Mouse (Mus musculus) MEL (cell line): Measurements from ENCODE around the gene Cep162. TPM values are rescaled to one million over a fixed set of nuclear protein-coding genes. Genes with fewer than 3 reads are reported as not detected.

ENCODE experiments used
- DNase-seq: peaks from one replicate; pipeline ENCODE4 v3.0.0; 2011; ENCODE audit warnings: low read depth, low spot score
- H3K27ac ChIP-seq: 2 replicates; pipeline ENCODE4 v1.5.1; 2012; ENCODE audit warnings: low read depth, mild to moderate bottlenecking, control low read depth, low read length, moderate library complexity; ENCODE audit not compliant: control insufficient read depth
- H3K27me3 ChIP-seq, 2 experiments: fragments of 150-350 bp in 1 of 2; sonication (generic) in 1 of 2; 2 replicates each; pipeline ENCODE4 v1.6.1; 2012; ENCODE audit warnings: low read length in 2 of 2, mild to moderate bottlenecking in 2 of 2, improper control_type of control experiment in 1 of 2, moderate library complexity in 1 of 2; ENCODE audit not compliant: insufficient read depth in 2 of 2, control insufficient read depth in 1 of 2
- H3K36me3 ChIP-seq, 2 experiments: 2 replicates each; pipeline ENCODE4 v1.6.1; 2012 to 2014; ENCODE audit warnings: low read length in 2 of 2, improper control_type of control experiment in 1 of 2, inconsistent platforms in 1 of 2, mild to moderate bottlenecking in 1 of 2; ENCODE audit not compliant: insufficient read depth in 2 of 2, control insufficient read depth in 1 of 2
- H3K4me1 ChIP-seq, 2 experiments: fragments of 150-350 bp in 1 of 2; sonication (generic) in 1 of 2; 2 replicates each; pipeline ENCODE4 v1.6.1; 2012; ENCODE audit warnings: low read length in 2 of 2, improper control_type of control experiment in 1 of 2, mild to moderate bottlenecking in 1 of 2; ENCODE audit not compliant: insufficient read depth in 2 of 2, control insufficient read depth in 1 of 2
- H3K4me3 ChIP-seq, 2 experiments: fragments of 150-350 bp in 1 of 2; sonication (generic) in 1 of 2; 2 replicates each; pipeline ENCODE4 v1.5.1; 2012; ENCODE audit warnings: low read depth in 2 of 2, low read length in 2 of 2, mild to moderate bottlenecking in 2 of 2, moderate library complexity in 2 of 2, control low read depth in 1 of 2, improper control_type of control experiment in 1 of 2; ENCODE audit not compliant: control insufficient read depth in 1 of 2, insufficient read depth in 1 of 2
- H3K79me2 ChIP-seq: 2 replicates; pipeline ENCODE4 v1.6.1; 2012; ENCODE audit warnings: mild to moderate bottlenecking, low read length, moderate library complexity; ENCODE audit not compliant: control insufficient read depth, poor library complexity, insufficient read depth
- H3K9ac ChIP-seq: 2 replicates; pipeline ENCODE4 v1.6.1; 2012; ENCODE audit warnings: low read depth, mild to moderate bottlenecking, control low read depth, low read length, moderate library complexity; ENCODE audit not compliant: control insufficient read depth, poor library complexity, severe bottlenecking
- H3K9me3 ChIP-seq: fragments of 150-350 bp; sonication (generic); replicated peaks from 2 replicates; pipeline ENCODE4 v1.6.1; 2012; ENCODE audit warnings: mild to moderate bottlenecking, low read length, improper control_type of control experiment, moderate library complexity; ENCODE audit not compliant: insufficient read depth
- CHD1 ChIP-seq: IDR thresholded peaks from 2 replicates; pipeline ENCODE4 v1.6.1; 2012; ENCODE audit warnings: low read depth, mild to moderate bottlenecking, inconsistent platforms, low read length, improper control_type of control experiment
- CTCF ChIP-seq, 3 experiments: IDR thresholded peaks in 2 of 3; conservative IDR thresholded peaks in 1 of 3; 2 replicates each; pipeline ENCODE4 v1.5.1; 2011 to 2012; ENCODE audit warnings: low read length in 3 of 3, low read depth in 2 of 3, mild to moderate bottlenecking in 2 of 3, improper control_type of control experiment in 1 of 3, inconsistent platforms in 1 of 3, mixed read lengths in 1 of 3, moderate library complexity in 1 of 3; ENCODE audit not compliant: control insufficient read depth in 1 of 3, insufficient read depth in 1 of 3, poor library complexity in 1 of 3, severe bottlenecking in 1 of 3
- E2F4 ChIP-seq: IDR thresholded peaks from 2 replicates; pipeline ENCODE4 v1.6.1; 2011; ENCODE audit warnings: low read depth, low read length, improper control_type of control experiment, borderline replicate concordance
- ELF1 ChIP-seq: IDR thresholded peaks from 2 replicates; pipeline ENCODE4 v1.6.1; 2014; ENCODE audit warnings: low read depth, mild to moderate bottlenecking, inconsistent platforms, low read length, improper control_type of control experiment, moderate library complexity
- HCFC1 ChIP-seq: IDR thresholded peaks from 2 replicates; pipeline ENCODE4 v1.6.1; 2012; ENCODE audit warnings: low read depth, mild to moderate bottlenecking, inconsistent platforms, low read length, improper control_type of control experiment, moderate library complexity
- MAFK ChIP-seq: IDR thresholded peaks from 2 replicates; pipeline ENCODE4 v1.6.1; 2011; ENCODE audit warnings: low read depth, mild to moderate bottlenecking, low read length, improper control_type of control experiment, borderline replicate concordance
- MAZ ChIP-seq: IDR thresholded peaks from 2 replicates; pipeline ENCODE4 v1.6.1; 2012; ENCODE audit warnings: low read depth, mild to moderate bottlenecking, inconsistent platforms, low read length, improper control_type of control experiment
- MEF2A ChIP-seq: IDR thresholded peaks from 2 replicates; pipeline ENCODE4 v1.6.1; 2014; ENCODE audit warnings: low read depth, mild to moderate bottlenecking, inconsistent platforms, low read length, improper control_type of control experiment; ENCODE audit not compliant: poor library complexity, insufficient replicate concordance, severe bottlenecking; ENCODE audit errors: extremely low read depth
- MXI1 ChIP-seq: IDR thresholded peaks from 2 replicates; pipeline ENCODE4 v1.6.1; 2011; ENCODE audit warnings: mild to moderate bottlenecking, low read depth, low read length, improper control_type of control experiment
- MYB ChIP-seq: IDR thresholded peaks from 2 replicates; pipeline ENCODE4 v1.6.1; 2011; ENCODE audit warnings: mild to moderate bottlenecking, low read depth, low read length, improper control_type of control experiment
- POLR2A ChIP-seq, 2 experiments: IDR thresholded peaks; 2 replicates each; pipeline ENCODE4 v1.6.1; 2011 to 2012; ENCODE audit warnings: low read length in 2 of 2, mild to moderate bottlenecking in 2 of 2, control low read depth in 1 of 2, improper control_type of control experiment in 1 of 2, low read depth in 1 of 2, moderate library complexity in 1 of 2; ENCODE audit not compliant: control insufficient read depth in 1 of 2, insufficient read depth in 1 of 2, poor library complexity in 1 of 2
- POLR2AphosphoS5 ChIP-seq: IDR thresholded peaks from 2 replicates; pipeline ENCODE4 v1.6.1; 2012; ENCODE audit warnings: low read depth, borderline replicate concordance, mild to moderate bottlenecking, inconsistent platforms, low read length, moderate library complexity, mixed read lengths
- RAD21 ChIP-seq: IDR thresholded peaks from 2 replicates; pipeline ENCODE4 v1.6.1; 2011; ENCODE audit warnings: mild to moderate bottlenecking, low read depth, low read length, improper control_type of control experiment
- RCOR1 ChIP-seq: IDR thresholded peaks from 2 replicates; pipeline ENCODE4 v1.6.1; 2012; ENCODE audit warnings: low read depth, mild to moderate bottlenecking, inconsistent platforms, low read length, improper control_type of control experiment
- TBP ChIP-seq: IDR thresholded peaks from 2 replicates; pipeline ENCODE4 v1.8.0; 2011; ENCODE audit warnings: low read depth, low read length, improper control_type of control experiment
- TCF12 ChIP-seq: IDR thresholded peaks from 2 replicates; pipeline ENCODE4 v1.6.1; 2014; ENCODE audit warnings: low read depth, mild to moderate bottlenecking, inconsistent platforms, low read length, improper control_type of control experiment, moderate library complexity
- UBTF ChIP-seq: IDR thresholded peaks from 2 replicates; pipeline ENCODE4 v1.6.1; 2012; ENCODE audit warnings: low read depth, mild to moderate bottlenecking, inconsistent platforms, low read length, improper control_type of control experiment, moderate library complexity, borderline replicate concordance; ENCODE audit not compliant: insufficient read depth
- USF1 ChIP-seq: IDR thresholded peaks from 2 replicates; pipeline ENCODE4 v1.6.1; 2014; ENCODE audit warnings: low read depth, mild to moderate bottlenecking, inconsistent platforms, low read length, improper control_type of control experiment, moderate library complexity
- ZMIZ1 ChIP-seq: IDR thresholded peaks from 2 replicates; pipeline ENCODE4 v1.6.1; 2012; ENCODE audit warnings: low read depth, mild to moderate bottlenecking, inconsistent platforms, low read length, improper control_type of control experiment, moderate library complexity
- polyA plus RNA-seq, 2 experiments: library from polyadenylated mRNA; stranded (reverse) in 1 of 2; unstranded in 1 of 2; fragments of >175 nt in 1 of 2; fragments of >200 nt in 1 of 2; gene quantifications; 2 replicates each; pipeline versions ENCODE4 v1.2.1 to v1.2.4; 2012; ENCODE audit warnings: low replicate concordance in 2 of 2, low read depth in 1 of 2; ENCODE audit not compliant: insufficient read length in 2 of 2, insufficient read depth in 1 of 2, missing spikeins in 1 of 2
- total RNA-seq: library from RNA; depleted of rRNA; stranded (reverse); fragments of 300-350 nt; gene quantifications from 2 replicates; pipeline ENCODE4 v1.2.3, GENCODE M21; 2012

Gene Cep162
- total and polyA plus RNA-seq, 3 experiments, result 3.7 to 5.4 TPM; not detected in 1

- H3K27ac ChIP-seq, result no peak overlapping the region
- H3K36me3 ChIP-seq, result no peaks in the 10 kb centered on the region
- no peaks in the 10 kb centered on the region for H3K27me3 ChIP-seq
- no peaks in the 10 kb centered on the region for H3K9me3 ChIP-seq
- H3K4me1 ChIP-seq, result no peaks in the 10 kb centered on the region
- no peaks in the 10 kb centered on the region for H3K79me2 ChIP-seq
- H3K9ac ChIP-seq, result no peak overlapping the region
- TF ChIP-seq MAFK, result no peak
- TF ChIP-seq POLR2AphosphoS5, result no peak
- TF ChIP-seq MYB, result no peak
- TF ChIP-seq E2F4, result no peak
- TF ChIP-seq MAZ, result no peak
- TF ChIP-seq TBP, result no peak
- no peak for TF ChIP-seq ELF1
- TF ChIP-seq MXI1, result no peak
- no peak for TF ChIP-seq HCFC1
- TF ChIP-seq UBTF, result no peak
- TF ChIP-seq ZMIZ1, result no peak
- TF ChIP-seq RCOR1, result no peak
- TF ChIP-seq CHD1, result no peak
- no peak for TF ChIP-seq USF1
- no peak for TF ChIP-seq POLR2A (IDR thresholded peaks at IDR 0.05; ENCODE audit: control insufficient read depth in 1 of 2, insufficient read depth in 1 of 2, low read depth in 1 of 2, low read length in 2 of 2, poor library complexity in 1 of 2)
- DNase-seq, result no peak
- H3K4me3 ChIP-seq, result no peak overlapping the region
Observed at GRCm38 (mm10) chr9:87182231-87182630, 73.1 kb downstream of the Cep162 start.

GRCm38 (mm10) chr9:87178534-87178933 lies 76.8 kb downstream of the Cep162 start:
- H3K27me3 ChIP-seq, result no peaks in the 10 kb centered on the region
- H3K9me3 ChIP-seq, result no peaks in the 10 kb centered on the region
- no peaks in the 10 kb centered on the region for H3K79me2 ChIP-seq
- no peaks in the 10 kb centered on the region for H3K36me3 ChIP-seq
- no peak for TF ChIP-seq TCF12
- no peak for TF ChIP-seq POLR2A (IDR thresholded peaks at IDR 0.05; ENCODE audit: control insufficient read depth in 1 of 2, insufficient read depth in 1 of 2, low read depth in 1 of 2, low read length in 2 of 2, poor library complexity in 1 of 2)
- no peak for TF ChIP-seq CTCF (IDR thresholded peaks at IDR 0.05 in 2 of 3, conservative IDR thresholded peaks at IDR 0.05 in 1 of 3; ENCODE audit: control insufficient read depth in 1 of 3, insufficient read depth in 1 of 3, low read depth in 2 of 3, low read length in 3 of 3, poor library complexity in 1 of 3, severe bottlenecking in 1 of 3)
- TF ChIP-seq CHD1, result no peak
- no peak for TF ChIP-seq MEF2A
- TF ChIP-seq RAD21, result no peak
- no peak for TF ChIP-seq MAZ
- no peak for TF ChIP-seq RCOR1
- no peak overlapping the region for H3K9ac ChIP-seq
- H3K4me3 ChIP-seq, result no peak overlapping the region
- no peaks in the 10 kb centered on the region for H3K4me1 ChIP-seq
- no peak overlapping the region for H3K27ac ChIP-seq
- no peak for DNase-seq
